Mouse (Mus musculus): ENCODE measurements around the gene Rbm46.

Gene Rbm46

GRCm38 (mm10) chr3:82876372-82876739 is at the start of gene Rbm46:
Gene Rbm46, minus strand, starts transcription at chr3:82876483.
- in situ Hi-C loops (cut with MboI; ENCODE audit: low pct_unique_long_range_greater_than_20kb in 1 of 2, low sequenced_read_pairs in 2 of 2, unreplicated experiment in 1 of 2): loop anchor here (10.0 kb wide), 2 partner anchors 108 to 178 kb away; partner anchors contain the start of gene Plrg1 (in 1 of the 2)

- in situ Hi-C loops (cut with MboI; ENCODE audit: low pct_unique_long_range_greater_than_20kb in 1 of 2, low sequenced_read_pairs in 2 of 2, unreplicated experiment in 1 of 2): no loop called here
Observed at GRCm38 (mm10) chr3:82915632-82916031, 39.3 kb upstream of the Rbm46 start.

GRCm38 (mm10) chr3:82908671-82909070 is 32.4 kb upstream of the Rbm46 start:
- in situ Hi-C loops (cut with MboI; ENCODE audit: low pct_unique_long_range_greater_than_20kb in 1 of 2, low sequenced_read_pairs in 2 of 2, unreplicated experiment in 1 of 2): no loop called here

- in situ Hi-C loops (cut with MboI; ENCODE audit: low pct_unique_long_range_greater_than_20kb in 1 of 2, low sequenced_read_pairs in 2 of 2, unreplicated experiment in 1 of 2): no loop called here
Observed at GRCm38 (mm10) chr3:82904211-82904908, 28.1 kb upstream of the Rbm46 start.

GRCm38 (mm10) chr3:82903613-82904205 is 27.4 kb upstream of the Rbm46 start, which contains the start of gene Lrat:
Gene Lrat, minus strand, starts transcription at chr3:82903973.
- in situ Hi-C loops (cut with MboI; ENCODE audit: low pct_unique_long_range_greater_than_20kb in 1 of 2, low sequenced_read_pairs in 2 of 2, unreplicated experiment in 1 of 2): no loop called here

- in situ Hi-C loops (cut with MboI; ENCODE audit: low pct_unique_long_range_greater_than_20kb in 1 of 2, low sequenced_read_pairs in 2 of 2, unreplicated experiment in 1 of 2): no loop called here
Observed at GRCm38 (mm10) chr3:82902757-82903612, 26.7 kb upstream of the Rbm46 start.

GRCm38 (mm10) chr3:82888842-82889241 is 12.6 kb upstream of the Rbm46 start:
- in situ Hi-C loops (cut with MboI; ENCODE audit: low pct_unique_long_range_greater_than_20kb in 1 of 2, low sequenced_read_pairs in 2 of 2, unreplicated experiment in 1 of 2): no loop called here

GRCm38 (mm10) chr3:82877258-82877657 is 975 bp upstream of the Rbm46 start:
- in situ Hi-C loops (cut with MboI; ENCODE audit: low pct_unique_long_range_greater_than_20kb in 1 of 2, low sequenced_read_pairs in 2 of 2, unreplicated experiment in 1 of 2): loop anchor here (10.0 kb wide), 2 partner anchors 108 to 178 kb away; partner anchors contain the start of gene Plrg1 (in 1 of the 2)

- in situ Hi-C loops (cut with MboI; ENCODE audit: low pct_unique_long_range_greater_than_20kb in 1 of 2, low sequenced_read_pairs in 2 of 2, unreplicated experiment in 1 of 2): loop anchor here (10.0 kb wide), 2 partner anchors 109 to 179 kb away; partner anchors contain the start of gene Plrg1 (in 1 of the 2)
Observed at GRCm38 (mm10) chr3:82875671-82876371, 462 bp downstream of the Rbm46 start.

GRCm38 (mm10) chr3:82857414-82858077 is 18.7 kb downstream of the Rbm46 start:
- in situ Hi-C loops (cut with MboI; ENCODE audit: low pct_unique_long_range_greater_than_20kb in 1 of 2, low sequenced_read_pairs in 2 of 2, unreplicated experiment in 1 of 2): no loop called here

- in situ Hi-C loops (cut with MboI; ENCODE audit: low pct_unique_long_range_greater_than_20kb in 1 of 2, low sequenced_read_pairs in 2 of 2, unreplicated experiment in 1 of 2): no loop called here
Observed at GRCm38 (mm10) chr3:82825165-82825564, 51.1 kb downstream of the Rbm46 start.

- in situ Hi-C loops (cut with MboI; ENCODE audit: low pct_unique_long_range_greater_than_20kb in 1 of 2, low sequenced_read_pairs in 2 of 2, unreplicated experiment in 1 of 2): no loop called here
Observed at GRCm38 (mm10) chr3:82811851-82812250, 64.4 kb downstream of the Rbm46 start.

GRCm38 (mm10) chr3:82810334-82811120 is 65.8 kb downstream of the Rbm46 start:
- in situ Hi-C loops (cut with MboI; ENCODE audit: low pct_unique_long_range_greater_than_20kb in 1 of 2, low sequenced_read_pairs in 2 of 2, unreplicated experiment in 1 of 2): no loop called here

- in situ Hi-C loops (cut with MboI; ENCODE audit: low pct_unique_long_range_greater_than_20kb in 1 of 2, low sequenced_read_pairs in 2 of 2, unreplicated experiment in 1 of 2): no loop called here
Observed at GRCm38 (mm10) chr3:82809769-82810168, 66.5 kb downstream of the Rbm46 start.

GRCm38 (mm10) chr3:82808323-82808911 is 67.9 kb downstream of the Rbm46 start:
- in situ Hi-C loops (cut with MboI; ENCODE audit: low pct_unique_long_range_greater_than_20kb in 1 of 2, low sequenced_read_pairs in 2 of 2, unreplicated experiment in 1 of 2): no loop called here

GRCm38 (mm10) chr3:82805291-82805690 is 71.0 kb downstream of the Rbm46 start:
- in situ Hi-C loops (cut with MboI; ENCODE audit: low pct_unique_long_range_greater_than_20kb in 1 of 2, low sequenced_read_pairs in 2 of 2, unreplicated experiment in 1 of 2): no loop called here

GRCm38 (mm10) chr3:82800470-82800843 is 75.8 kb downstream of the Rbm46 start:
- in situ Hi-C loops (cut with MboI; ENCODE audit: low pct_unique_long_range_greater_than_20kb in 1 of 2, low sequenced_read_pairs in 2 of 2, unreplicated experiment in 1 of 2): no loop called here

All from mouse embryonic stem cell (cell line).